Mouse (Mus musculus): ENCODE data around the gene Ap1b1. TPM values are rescaled to one million over a fixed set of nuclear protein-coding genes. Genes with fewer than 3 reads are reported as not detected.
A peak's percentile ranks its signal among the peaks of the same experiment; 100 is the strongest.

Ap1b1 gene
- polyA plus RNA-seq (2012; rRNA removed) (54.1 and 58.8 TPM in 2 replicates), polyA plus RNA-seq (2014; fragmentation: Nextera tagmentation; extraction: Ambion mirVana) (64.1 and 77.8 TPM in 2 replicates)

GRCm38 (mm10) chr11:4986695-4987486 is at the start of gene Ap1b1:
TSS of gene Ap1b1 (plus strand) at chr11:4986824.
- peaks cover 9% of the 10 kb centered on the region for H3K36me3 ChIP-seq (replicated peaks; ENCODE audit: control insufficient read depth, insufficient read depth, low read depth)
- H3K4me1 ChIP-seq (replicated peaks; ENCODE audit: control insufficient read depth in 2 of 2, insufficient read depth in 2 of 2, low read length in 1 of 2), result peaks cover 19 to 46% of the 10 kb centered on the region in 2 experiments
- under 1% methylated on average over 62 of the region's 62 CpGs for WGBS (ENCODE audit: insufficient replicate concordance)
- peak within 1 kb of the TSS; percentile 79 to 87 for H3K4me3 ChIP-seq (ENCODE audit: insufficient read depth in 1 of 2, low read depth in 2 of 2, low read length in 2 of 2)
- H3K9ac ChIP-seq (replicated peaks), result peak within 1 kb of the TSS; percentile 84
- DNase-seq (ENCODE audit: low read depth in 3 of 3, low spot score in 3 of 3), result peak; percentile 86 to 88 (median 86)
- no peaks in the 10 kb centered on the region for H3K9me3 ChIP-seq (ENCODE audit: control insufficient read depth, low read length)
- H3K4me2 ChIP-seq (ENCODE audit: low read depth), result peak within 1 kb of the TSS; percentile 89
- TF ChIP-seq EP300 (IDR thresholded peaks at IDR 0.05; ENCODE audit: low read depth), result no peak
- TF ChIP-seq CTCF (IDR thresholded peaks at IDR 0.05; ENCODE audit: low read depth), result no peak
- no peaks in the 10 kb centered on the region for H3K27me3 ChIP-seq (ENCODE audit: control insufficient read depth, insufficient read depth, low read length)
- peak within 1 kb of the TSS; percentile 58 for H3K27ac ChIP-seq
- ATAC-seq (ENCODE audit: insufficient read depth), result peak; percentile 95

DNA sequence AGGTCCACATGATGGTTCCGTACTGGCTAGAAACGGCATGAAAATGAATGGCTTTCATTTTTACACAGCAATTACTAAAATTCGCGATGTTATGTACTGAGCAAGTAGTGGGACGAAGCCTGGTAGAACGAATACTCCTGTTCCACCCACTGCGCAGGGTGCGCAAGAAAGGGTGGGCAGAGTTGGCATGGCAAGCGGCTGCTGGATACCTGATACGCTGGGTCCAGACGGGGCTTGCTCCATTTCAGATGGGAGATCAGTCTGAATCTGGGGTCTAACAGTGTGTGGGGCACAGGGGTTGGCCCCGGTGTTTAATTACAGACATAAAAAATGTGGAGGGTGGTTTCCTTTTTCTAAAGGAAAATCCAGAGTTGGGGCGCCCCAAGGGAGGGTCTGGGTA is 40.1 kb upstream of the Ap1b1 start:
- Histone ChIP-seq H3K4me3 (ENCODE audit: insufficient read depth in 1 of 2, low read depth in 2 of 2, low read length in 2 of 2) (no peak overlapping the region), H3K27ac (no peak overlapping the region), H3K9ac (replicated peaks) (no peak overlapping the region), H3K4me1 (replicated peaks; ENCODE audit: control insufficient read depth in 2 of 2, insufficient read depth in 2 of 2, low read length in 1 of 2) (no peaks in the 10 kb centered on the region), H3K4me2 (ENCODE audit: low read depth) (no peak overlapping the region; the same call in 1 of the 2 replicates), H3K27me3 (ENCODE audit: control insufficient read depth, insufficient read depth, low read length) (peaks cover 57% of the 10 kb centered on the region), H3K9me3 (ENCODE audit: control insufficient read depth, low read length) (no peaks in the 10 kb centered on the region), H3K36me3 (replicated peaks; ENCODE audit: control insufficient read depth, insufficient read depth, low read depth) (no peaks in the 10 kb centered on the region)
- ATAC-seq (ENCODE audit: insufficient read depth) (no peak), DNase-seq (ENCODE audit: low read depth in 3 of 3, low spot score in 3 of 3) (no peak)
- TF ChIP-seq CTCF (IDR thresholded peaks at IDR 0.05; ENCODE audit: low read depth), result no peak
- no peak for TF ChIP-seq EP300 (IDR thresholded peaks at IDR 0.05; ENCODE audit: low read depth)
- 38% methylated on average over 13 of the region's 13 CpGs for WGBS (ENCODE audit: insufficient replicate concordance)

GRCm38 (mm10) chr11:4946947-4947812 is 39.4 kb upstream of the Ap1b1 start:
- under 1% methylated on average over 117 of the region's 120 CpGs for WGBS (ENCODE audit: insufficient replicate concordance)
- peak overlapping the region; percentile 7 to 44; a peak in 3 of 4 replicates for H3K4me3 ChIP-seq (ENCODE audit: insufficient read depth in 1 of 2, low read depth in 2 of 2, low read length in 2 of 2)

GRCm38 (mm10) chr11:4947813-4948174 is 38.8 kb upstream of the Ap1b1 start, which contains the start of gene Nefh:
TSS of gene Nefh (minus strand) at chr11:4948064.
- no peaks in the 10 kb centered on the region for H3K36me3 ChIP-seq (replicated peaks; ENCODE audit: control insufficient read depth, insufficient read depth, low read depth)
- no peak within 1 kb of the TSS for H3K27ac ChIP-seq
- peaks cover 68% of the 10 kb centered on the region for H3K27me3 ChIP-seq (ENCODE audit: control insufficient read depth, insufficient read depth, low read length)
- TF ChIP-seq CTCF (IDR thresholded peaks at IDR 0.05; ENCODE audit: low read depth), result no peak
- TF ChIP-seq EP300 (IDR thresholded peaks at IDR 0.05; ENCODE audit: low read depth), result no peak
- DNase-seq (ENCODE audit: low read depth in 3 of 3, low spot score in 3 of 3) (no peak), ATAC-seq (ENCODE audit: insufficient read depth) (no peak)
- H3K4me2 ChIP-seq (ENCODE audit: low read depth), result peak within 1 kb of the TSS; percentile 57
- H3K4me1 ChIP-seq (replicated peaks; ENCODE audit: control insufficient read depth in 2 of 2, insufficient read depth in 2 of 2, low read length in 1 of 2), result no peaks in the 10 kb centered on the region
- peak within 1 kb of the TSS; percentile 7 to 44; a peak in 3 of 4 replicates for H3K4me3 ChIP-seq (ENCODE audit: insufficient read depth in 1 of 2, low read depth in 2 of 2, low read length in 2 of 2)
- no peaks in the 10 kb centered on the region for H3K9me3 ChIP-seq (ENCODE audit: control insufficient read depth, low read length)
- H3K9ac ChIP-seq (replicated peaks), result no peak within 1 kb of the TSS
- 2% methylated on average over 40 of the region's 41 CpGs for WGBS (ENCODE audit: insufficient replicate concordance)

More at GRCm38 (mm10) chr11:4946947-4947812, 39.4 kb upstream of the Ap1b1 start:
- ATAC-seq (ENCODE audit: insufficient read depth) (peak; percentile 51; the same call in 1 of the 2 replicates), DNase-seq (ENCODE audit: low read depth in 3 of 3, low spot score in 3 of 3) (no peak)
- peaks cover 61% of the 10 kb centered on the region for H3K27me3 ChIP-seq (ENCODE audit: control insufficient read depth, insufficient read depth, low read length)
- H3K36me3 ChIP-seq (replicated peaks; ENCODE audit: control insufficient read depth, insufficient read depth, low read depth), result no peaks in the 10 kb centered on the region
- no peaks in the 10 kb centered on the region for H3K4me1 ChIP-seq (replicated peaks; ENCODE audit: control insufficient read depth in 2 of 2, insufficient read depth in 2 of 2, low read length in 1 of 2)
- TF ChIP-seq EP300 (IDR thresholded peaks at IDR 0.05; ENCODE audit: low read depth) (no peak), CTCF (IDR thresholded peaks at IDR 0.05; ENCODE audit: low read depth) (0 out of 2 replicates have a peak, but pooled peaks have one; percentile 29)
- no peak overlapping the region for H3K9ac ChIP-seq (replicated peaks)
- no peaks in the 10 kb centered on the region for H3K9me3 ChIP-seq (ENCODE audit: control insufficient read depth, low read length)
- H3K27ac ChIP-seq, result no peak overlapping the region
- H3K4me2 ChIP-seq (ENCODE audit: low read depth), result peak overlapping the region; percentile 57

All from liver, embryonic 14.5 days (tissue).